Mouse (Mus musculus): ENCODE measurements around the gene Nf2.

GRCm38 (mm10) chr11:4784629-4785142 lies 64.7 kb downstream of the Nf2 start:
- TF ChIP-seq CTCF (conservative IDR thresholded peaks at IDR 0.05; ENCODE audit: insufficient read depth, insufficient read length, low read depth, low read length) (no peak), POLR2A (IDR thresholded peaks at IDR 0.05; ENCODE audit: low read depth, low read length) (no peak)
